Mouse (Mus musculus) embryonic facial prominence, embryonic 12.5 days (tissue): ENCODE data around the gene Naaladl2. TPM values are rescaled to one million over a fixed set of nuclear protein-coding genes. Genes with fewer than 3 reads are reported as not detected.
"Not testable (repeated sequence)": the region's sequence is repeated elsewhere in the genome, so short reads cannot be mapped to it uniquely, and the experiment has no call there.

Source experiments
- ATAC-seq: fragments of 200-750 bp; cut with Nextera tagmentation; 2 replicates; pipeline ENCODE4 v1.8.0; 2017; ENCODE audit not compliant: insufficient number of reproducible peaks, insufficient read depth, low FRiP score, low TSS enrichment
- H3K27ac ChIP-seq: fragments of 300-500 bp; sonication (generic); 2 replicates; pipeline ENCODE4 v1.5.1; 2016; ENCODE audit warnings: mild to moderate bottlenecking
- H3K27me3 ChIP-seq: fragments of 300-500 bp; sonication (generic); 2 replicates; pipeline ENCODE4 v1.6.1; 2016; ENCODE audit warnings: mild to moderate bottlenecking, moderate library complexity
- H3K36me3 ChIP-seq: fragments of 300-500 bp; sonication (generic); 2 replicates; pipeline ENCODE4 v1.6.1; 2016; ENCODE audit warnings: mild to moderate bottlenecking
- H3K4me1 ChIP-seq: fragments of 300-500 bp; sonication (generic); 2 replicates; pipeline ENCODE4 v1.6.1; 2016
- H3K4me2 ChIP-seq: fragments of 300-500 bp; sonication (generic); replicated peaks from 2 replicates; pipeline ENCODE4 v1.6.1; 2016; ENCODE audit warnings: mild to moderate bottlenecking, moderate library complexity
- H3K4me3 ChIP-seq: fragments of 300-500 bp; sonication (generic); 2 replicates; pipeline ENCODE4 v1.5.1; 2016; ENCODE audit warnings: mild to moderate bottlenecking
- H3K9ac ChIP-seq: fragments of 300-500 bp; sonication (generic); 2 replicates; pipeline ENCODE4 v1.6.1; 2016; ENCODE audit warnings: mild to moderate bottlenecking, moderate library complexity
- H3K9me3 ChIP-seq: fragments of 300-500 bp; sonication (generic); 2 replicates; pipeline ENCODE4 v1.6.1; 2016; ENCODE audit warnings: mild to moderate bottlenecking, moderate library complexity
- WGBS: fragments of 180-500 bp; shearing (Covaris S2); methylation state at CpG from one replicate; pipeline ENCODE4 v1.1.7; 2016; 5-methylcytosine and 5-hydroxymethylcytosine counted together
- polyA plus RNA-seq: library from polyadenylated mRNA; unstranded; fragments of >200 nt; fragmentation: Nextera tagmentation; extraction: Ambion mirVana; gene quantifications from 2 replicates; pipeline ENCODE4 v1.2.1, GENCODE M21; 2016

Gene Naaladl2
- polyA plus RNA-seq, 1 experiment from 2014 or later = 2.2 TPM

DNA sequence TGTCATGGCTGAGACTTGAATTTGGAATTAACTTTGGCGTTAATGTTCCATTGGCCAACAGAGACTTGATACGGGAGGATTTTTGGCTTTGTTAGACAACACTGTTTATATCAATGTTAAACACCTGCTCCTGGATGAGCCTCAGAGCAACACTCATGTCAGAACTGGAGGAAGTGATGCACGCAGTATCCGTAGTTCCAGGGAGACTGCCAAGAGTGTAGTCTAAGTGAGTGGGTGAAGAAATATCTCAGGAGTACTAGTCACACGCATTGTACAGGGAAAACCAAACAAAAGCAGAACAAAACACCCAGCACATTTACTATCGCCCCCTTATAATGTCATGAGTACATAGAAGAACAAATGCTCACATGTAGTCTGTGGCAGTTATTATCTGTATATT, 703.4 kb downstream of the Naaladl2 start:
- no peaks in the 10 kb centered on the region for H3K9me3 ChIP-seq
- no peak overlapping the region for H3K4me3 ChIP-seq
- no peaks in the 10 kb centered on the region for H3K27me3 ChIP-seq
- no peak overlapping the region for H3K9ac ChIP-seq
- no peak overlapping the region for H3K27ac ChIP-seq
- no peak for ATAC-seq
- no peaks in the 10 kb centered on the region for H3K36me3 ChIP-seq
- H3K4me1 ChIP-seq = no peaks in the 10 kb centered on the region
- WGBS = 89% methylated on average over 6 of the region's 6 CpGs
- no peak overlapping the region for H3K4me2 ChIP-seq

DNA sequence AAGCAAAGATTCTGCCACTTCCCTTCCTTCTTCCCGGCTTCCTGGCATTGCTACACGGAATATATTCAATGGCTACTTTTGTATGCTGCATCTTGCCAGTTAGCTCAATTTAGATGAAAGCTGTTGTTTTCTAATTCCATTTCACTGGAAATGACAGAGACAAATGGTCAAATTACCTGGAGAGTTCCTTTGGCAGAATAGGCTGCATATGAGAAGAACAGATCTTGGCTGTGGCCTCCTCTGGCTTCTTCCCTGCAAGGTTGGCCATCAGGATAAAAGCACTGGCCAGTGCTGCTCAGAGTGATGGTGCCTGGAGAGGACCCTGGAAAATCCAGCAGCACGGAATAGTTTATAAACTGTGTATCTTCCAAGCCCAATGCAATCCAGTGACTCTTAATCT, 711.3 kb downstream of the Naaladl2 start:
- Histone ChIP-seq H3K27ac (no peak overlapping the region), H3K4me3 (no peak overlapping the region), H3K36me3 (no peaks in the 10 kb centered on the region), H3K4me1 (no peaks in the 10 kb centered on the region), H3K27me3 (no peaks in the 10 kb centered on the region), H3K9ac (no peak overlapping the region), H3K9me3 (no peaks in the 10 kb centered on the region), H3K4me2 (no peak overlapping the region)
- no peak for ATAC-seq
- WGBS = 87% methylated on average over 3 of the region's 3 CpGs

DNA sequence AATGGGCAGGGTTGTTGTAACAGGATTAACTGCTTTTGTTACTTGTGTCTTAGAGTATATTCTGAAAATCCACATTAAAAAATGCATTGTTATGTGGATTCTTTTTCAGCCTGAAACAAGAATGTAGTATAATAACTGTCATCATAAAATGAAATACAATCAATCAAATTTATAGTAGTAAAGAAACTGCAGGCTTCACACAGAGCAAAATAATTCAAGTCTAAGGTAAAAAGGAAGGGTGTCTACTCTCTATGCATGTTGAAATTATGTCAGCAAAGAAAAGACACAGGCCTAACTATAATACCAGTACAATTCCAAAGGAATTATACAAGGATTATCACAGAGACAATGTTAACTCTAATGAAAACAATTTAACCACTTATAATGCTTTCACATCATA, 752.3 kb downstream of the Naaladl2 start:
- no peak for ATAC-seq
- Histone ChIP-seq H3K9me3 (no peaks in the 10 kb centered on the region), H3K27me3 (no peaks in the 10 kb centered on the region), H3K9ac (no peak overlapping the region), H3K4me1 (no peaks in the 10 kb centered on the region), H3K4me3 (no peak overlapping the region), H3K27ac (no peak overlapping the region), H3K4me2 (no peak overlapping the region), H3K36me3 (no peaks in the 10 kb centered on the region)

DNA sequence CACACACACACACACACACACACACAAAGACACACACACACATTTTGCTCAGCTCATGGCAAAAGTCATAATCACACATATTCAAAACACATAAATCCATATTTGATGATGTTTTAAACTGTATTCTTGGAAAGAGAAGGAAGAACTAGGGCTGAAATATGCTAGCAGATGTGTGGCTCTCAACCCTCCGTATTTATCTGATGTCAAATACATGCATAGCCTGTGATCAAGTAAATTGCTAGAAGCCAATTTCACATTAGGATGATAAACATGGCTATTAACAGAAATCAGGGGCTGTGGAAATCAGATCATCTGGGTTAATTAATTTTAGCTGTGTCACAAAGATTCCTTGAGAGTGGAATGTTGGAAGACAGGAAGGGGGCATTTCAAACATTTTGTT, 752.8 kb downstream of the Naaladl2 start:
- no peak for ATAC-seq
- H3K9me3 ChIP-seq = no peaks in the 10 kb centered on the region
- H3K4me3 ChIP-seq = no peak overlapping the region
- no peaks in the 10 kb centered on the region for H3K27me3 ChIP-seq
- no peak overlapping the region for H3K9ac ChIP-seq
- no peak overlapping the region for H3K4me2 ChIP-seq
- H3K4me1 ChIP-seq = no peaks in the 10 kb centered on the region
- H3K27ac ChIP-seq = no peak overlapping the region
- H3K36me3 ChIP-seq = no peaks in the 10 kb centered on the region
- 70% methylated on average over 1 of the region's 1 CpGs for WGBS

DNA sequence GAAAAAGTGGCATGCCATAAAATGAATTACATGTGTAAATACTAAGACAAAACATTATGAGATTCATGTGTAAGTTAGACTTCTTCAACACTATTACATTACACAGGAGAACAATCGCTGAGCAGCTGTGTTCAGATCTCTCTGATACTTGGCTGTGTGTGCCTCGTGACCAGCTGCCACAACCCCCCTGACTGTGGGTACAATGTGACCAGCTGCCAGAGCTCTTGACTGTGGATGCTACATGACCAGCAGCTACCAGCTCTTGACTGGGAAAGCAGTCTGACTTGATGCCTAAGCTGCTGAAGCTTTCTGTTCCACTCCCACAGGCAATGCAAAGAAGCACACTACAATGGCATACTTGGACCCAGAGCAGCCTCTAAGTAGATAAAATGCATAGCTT, 789.1 kb downstream of the Naaladl2 start:
- Histone ChIP-seq H3K4me1 (no peaks in the 10 kb centered on the region), H3K27me3 (no peaks in the 10 kb centered on the region), H3K36me3 (no peaks in the 10 kb centered on the region), H3K4me2 (no peak overlapping the region), H3K27ac (no peak overlapping the region), H3K9ac (no peak overlapping the region), H3K4me3 (no peak overlapping the region), H3K9me3 (no peaks in the 10 kb centered on the region)
- 0 out of 2 replicates have a peak, but pooled peaks have one; percentile 60 for ATAC-seq
- WGBS = 74% methylated on average over 2 of the region's 2 CpGs

DNA sequence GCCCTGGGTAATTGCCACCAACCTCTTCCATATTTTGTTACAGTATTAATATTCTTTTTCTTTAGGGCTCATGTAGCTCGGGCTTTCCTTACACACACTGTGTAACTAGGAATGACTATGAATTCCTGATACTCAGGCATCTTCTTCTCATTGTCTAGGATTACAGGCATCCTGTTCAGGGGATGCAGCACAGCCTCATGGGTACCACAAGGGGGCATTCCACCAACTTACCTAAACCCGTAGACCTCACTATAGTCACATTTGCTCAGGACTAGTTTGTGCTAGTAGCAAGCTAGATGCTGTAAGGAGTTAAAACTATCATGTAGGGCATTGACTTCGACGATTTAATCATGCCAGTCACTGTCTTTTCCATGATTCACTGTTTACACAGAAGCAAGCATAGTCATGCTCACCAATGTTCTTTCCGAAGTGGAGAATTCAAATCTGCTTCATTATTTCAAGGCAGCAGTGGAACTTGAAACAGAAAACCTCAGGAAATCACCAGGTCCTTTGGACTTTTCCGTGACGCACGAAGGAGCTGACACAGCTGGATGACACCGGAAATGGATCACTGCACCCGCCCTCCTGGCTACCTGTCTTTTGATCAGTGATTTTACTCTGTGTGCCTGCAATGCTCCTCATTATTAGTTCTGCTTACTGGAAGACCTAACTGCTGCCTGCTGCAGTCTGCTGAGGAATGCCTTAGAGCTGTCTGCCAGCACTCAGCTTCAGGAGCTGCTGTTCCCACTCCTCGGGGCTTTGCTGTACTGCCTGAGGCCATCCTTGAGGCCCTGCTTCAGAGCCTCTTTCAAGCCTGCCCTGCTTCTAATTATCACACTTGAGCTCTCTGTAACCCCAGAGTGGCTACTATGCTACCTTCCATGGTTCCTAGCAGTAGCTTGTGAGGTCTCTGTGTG, 822.3 kb downstream of the Naaladl2 start:
- no peaks in the 10 kb centered on the region for H3K36me3 ChIP-seq
- H3K9me3 ChIP-seq = no peaks in the 10 kb centered on the region
- no peaks in the 10 kb centered on the region; the same call in 1 of the 2 replicates for H3K4me1 ChIP-seq
- no peak for ATAC-seq
- 70% methylated on average over 11 of the region's 11 CpGs for WGBS
- no peak overlapping the region for H3K27ac ChIP-seq
- no peaks in the 10 kb centered on the region for H3K27me3 ChIP-seq
- no peak overlapping the region for H3K4me3 ChIP-seq
- H3K9ac ChIP-seq = no peak overlapping the region
- H3K4me2 ChIP-seq = no peak overlapping the region

DNA sequence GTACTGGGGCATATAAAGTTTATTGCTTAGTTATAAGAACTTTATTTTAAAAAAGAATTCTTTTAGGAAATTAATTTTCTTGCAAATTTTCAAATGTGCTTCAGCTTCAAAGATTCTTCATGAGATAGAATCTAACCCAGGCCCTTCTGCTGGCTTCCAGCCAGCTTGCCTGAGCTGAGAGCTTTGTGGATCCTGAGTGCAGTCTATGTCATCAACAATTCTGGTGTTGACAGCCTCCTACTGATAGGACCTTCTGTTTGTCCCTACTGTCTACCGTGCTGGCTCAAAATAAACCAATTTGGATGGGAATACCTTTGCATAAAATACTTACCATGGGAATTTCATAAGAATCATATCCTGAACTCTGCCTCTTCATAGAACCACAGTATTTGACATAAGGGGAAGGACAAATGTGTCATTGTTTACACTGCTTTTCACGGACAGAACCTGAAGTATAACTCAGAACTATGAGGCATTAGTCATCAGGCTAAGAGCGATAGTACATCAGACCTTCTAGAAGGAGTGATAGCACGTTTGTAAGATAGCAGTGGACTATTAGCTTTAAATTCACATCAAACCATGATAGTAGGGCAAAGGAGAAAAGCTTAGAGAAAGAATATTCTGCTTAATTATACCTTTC, 829.3 kb downstream of the Naaladl2 start:
- H3K36me3 ChIP-seq = no peaks in the 10 kb centered on the region
- no peak for ATAC-seq

DNA sequence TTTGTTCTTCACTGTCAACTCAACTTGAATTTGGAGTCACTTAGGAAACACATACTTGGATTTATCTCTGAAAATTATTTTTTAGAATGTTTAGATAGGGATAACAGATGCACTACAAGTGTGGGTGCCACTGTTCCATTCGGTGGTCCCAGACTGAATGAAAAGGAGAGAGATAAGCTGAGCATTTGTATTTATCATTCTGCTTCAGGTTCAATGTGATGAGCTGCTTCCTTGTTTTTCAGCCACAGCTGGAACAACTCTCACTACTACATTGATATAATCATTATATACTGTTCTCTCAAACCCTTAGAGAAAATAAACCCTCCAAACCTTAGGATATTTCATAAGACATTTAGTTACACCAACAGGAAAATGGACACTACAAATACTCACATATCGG, 918.6 kb downstream of the Naaladl2 start:
- ATAC-seq = no peak
- Histone ChIP-seq H3K4me1 (no peaks in the 10 kb centered on the region), H3K4me3 (no peak overlapping the region), H3K27me3 (no peaks in the 10 kb centered on the region), H3K4me2 (no peak overlapping the region), H3K9me3 (no peaks in the 10 kb centered on the region), H3K36me3 (no peaks in the 10 kb centered on the region), H3K9ac (no peak overlapping the region), H3K27ac (no peak overlapping the region)
- 76% methylated on average over 2 of the region's 2 CpGs for WGBS

More for the DNA sequence above, 829.3 kb downstream of the Naaladl2 start:
- Histone ChIP-seq H3K9me3 (no peaks in the 10 kb centered on the region), H3K4me3 (no peak overlapping the region), H3K9ac (no peak overlapping the region), H3K27ac (no peak overlapping the region), H3K4me2 (no peak overlapping the region), H3K27me3 (no peaks in the 10 kb centered on the region), H3K4me1 (no peaks in the 10 kb centered on the region)
- 72% methylated on average over 4 of the region's 4 CpGs for WGBS

DNA sequence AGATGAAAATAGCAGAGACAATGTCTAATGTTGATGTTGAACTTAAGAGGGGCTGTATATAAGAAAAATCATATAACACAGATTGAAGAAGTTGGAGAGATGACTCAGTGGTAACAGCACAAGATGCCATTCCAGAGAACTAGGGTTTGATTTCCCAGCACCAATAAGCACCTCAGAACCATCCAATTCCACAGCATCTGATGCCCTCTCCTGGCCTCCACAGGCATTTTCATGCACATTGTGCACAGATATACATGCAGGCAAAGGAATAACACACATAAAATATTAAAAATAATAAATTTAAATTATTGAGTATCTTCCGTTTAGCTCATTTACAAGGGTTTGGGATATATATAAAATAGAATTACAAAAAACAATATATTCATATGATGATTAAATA, 926.6 kb downstream of the Naaladl2 start:
- Histone ChIP-seq H3K4me2 (no peak overlapping the region), H3K9ac (no peak overlapping the region), H3K4me1 (no peaks in the 10 kb centered on the region), H3K36me3 (no peaks in the 10 kb centered on the region), H3K4me3 (no peak overlapping the region), H3K27me3 (no peaks in the 10 kb centered on the region), H3K27ac (no peak overlapping the region), H3K9me3 (no peaks in the 10 kb centered on the region)
- WGBS = 93% methylated on average over 1 of the region's 1 CpGs
- no peak for ATAC-seq

DNA sequence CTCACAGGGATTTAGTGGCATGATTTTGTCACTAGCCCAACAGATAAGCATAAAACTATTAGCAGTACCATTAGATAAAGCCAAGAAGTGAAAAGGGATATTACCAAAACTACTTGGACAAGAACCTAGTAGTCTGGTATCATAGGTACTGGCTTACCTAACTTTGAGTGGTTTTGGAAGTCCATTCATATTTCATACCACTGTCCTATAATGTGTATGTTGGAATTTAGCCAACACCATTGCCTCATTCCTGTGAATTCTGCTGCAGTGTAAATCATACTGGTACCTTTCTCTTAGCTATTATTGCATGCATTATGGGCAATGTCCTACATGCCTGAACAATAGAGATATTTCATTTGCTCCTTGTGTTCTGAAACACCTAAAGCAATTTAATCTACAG, 977.5 kb downstream of the Naaladl2 start:
- no peak overlapping the region for H3K4me2 ChIP-seq
- ATAC-seq = no peak

DNA sequence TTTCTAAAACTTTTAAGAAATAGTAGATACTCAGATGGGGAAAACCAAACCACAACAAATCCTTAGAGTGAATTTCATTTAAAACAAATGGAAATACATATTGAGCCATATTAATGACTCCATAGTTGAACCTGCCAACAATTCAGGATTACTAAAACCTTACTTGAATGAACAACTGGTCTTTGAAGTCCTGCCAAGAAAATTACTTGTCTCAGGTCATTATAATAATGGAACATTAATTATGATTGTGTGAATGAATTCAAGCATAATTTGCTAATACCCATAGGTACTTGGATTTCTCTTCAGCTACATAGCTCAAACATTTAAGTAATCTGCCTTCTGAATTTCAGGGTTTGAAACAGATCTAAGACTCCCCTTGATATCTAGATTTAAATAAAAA, 980.1 kb downstream of the Naaladl2 start:
- H3K4me3 ChIP-seq = no peak overlapping the region
- H3K27ac ChIP-seq = no peak overlapping the region
- no peak overlapping the region for H3K4me2 ChIP-seq
- ATAC-seq = no peak
- H3K27me3 ChIP-seq = no peaks in the 10 kb centered on the region
- no peaks in the 10 kb centered on the region for H3K4me1 ChIP-seq
- H3K36me3 ChIP-seq = no peaks in the 10 kb centered on the region
- no peak overlapping the region for H3K9ac ChIP-seq
- H3K9me3 ChIP-seq = no peaks in the 10 kb centered on the region

More for the DNA sequence above, 977.5 kb downstream of the Naaladl2 start:
- Histone ChIP-seq H3K27ac (no peak overlapping the region), H3K36me3 (no peaks in the 10 kb centered on the region), H3K9ac (no peak overlapping the region), H3K4me1 (no peaks in the 10 kb centered on the region), H3K9me3 (no peaks in the 10 kb centered on the region), H3K27me3 (no peaks in the 10 kb centered on the region), H3K4me3 (no peak overlapping the region)

DNA sequence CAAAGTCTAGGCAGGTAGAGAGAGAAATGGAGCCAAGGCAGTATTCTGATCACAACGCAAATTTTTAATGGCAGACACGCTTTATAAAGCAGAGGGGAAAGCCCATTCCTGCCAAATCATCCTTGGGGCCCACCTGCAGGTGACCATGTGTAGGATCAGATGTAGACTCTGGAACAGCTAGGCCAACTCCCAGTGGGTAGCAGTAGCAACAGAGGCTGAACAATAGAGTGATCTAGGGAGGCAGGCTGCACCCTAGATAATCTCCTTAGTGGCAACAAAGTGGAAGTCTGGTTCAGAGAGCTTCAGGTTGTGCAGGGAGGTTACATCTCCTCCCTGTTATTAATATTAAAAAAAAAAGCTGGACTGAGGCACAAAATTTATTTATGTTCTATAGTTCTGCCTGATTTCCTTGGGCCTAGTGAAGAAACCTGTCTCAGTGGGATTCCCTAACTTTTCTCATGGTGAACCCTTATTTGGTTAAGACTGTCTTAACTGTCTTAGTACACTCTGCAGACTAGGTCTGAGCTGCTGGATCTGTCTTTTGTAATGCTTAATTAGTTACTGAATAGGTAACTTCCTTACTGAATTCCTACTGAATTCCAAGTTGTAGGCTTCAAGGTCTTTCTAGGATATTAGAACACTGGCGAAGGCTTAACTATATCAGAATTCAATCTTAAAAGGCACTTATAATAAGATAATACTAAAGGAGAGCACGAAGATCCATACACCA, 992.8 kb downstream of the Naaladl2 start:
- not testable (repeated sequence) for H3K9me3 ChIP-seq, H3K4me1 ChIP-seq, H3K27ac ChIP-seq, H3K4me2 ChIP-seq, ATAC-seq, H3K27me3 ChIP-seq, H3K4me3 ChIP-seq, H3K9ac ChIP-seq, H3K36me3 ChIP-seq
- WGBS = 72% methylated on average over 4 of the region's 4 CpGs
